Comparison of ENCODE assay signal across 21 mouse cellular contexts in genomic region chr12:111747421-111747820, GRCm38 (mm10). TPM values are rescaled to one million over a fixed set of nuclear protein-coding genes. Genes with fewer than 3 reads are reported as not detected.
A peak's percentile ranks its signal among the peaks of the same experiment; 100 is the strongest.
DNase-seq lines count a peak whose midpoint lies in the region; ATAC-seq lines count a peak whose summit lies in the region.
"Had no signal": no experiment of that assay in that cellular context is flagged by ENCODE, and none has a peak within 500 bp of the region (broad histone marks: within the 10 kb centered on the region; RNA-seq: fewer than 3 reads in every experiment).

No protein-coding gene starts in this region.

- H3K27ac ChIP-seq in heart, embryonic 10.5 days = peak overlapping the region; percentile 47; the same call in 1 of the 2 replicates
- H3K27ac ChIP-seq in intestine, embryonic 16.5 days (ENCODE audit: low read length) = no peak overlapping the region
- no peak overlapping the region for H3K27ac ChIP-seq in intestine, embryonic 15.5 days

- H3K4me1 ChIP-seq in heart, embryonic 10.5 days = peaks cover 39% of the 10 kb centered on the region
- H3K4me1 ChIP-seq in intestine, embryonic 16.5 days (ENCODE audit: control insufficient read depth, insufficient read depth, low read length) = peaks cover 18% of the 10 kb centered on the region
- H3K4me1 ChIP-seq in intestine, embryonic 15.5 days (replicated peaks) = peaks cover 23% of the 10 kb centered on the region

- DNase-seq in heart, adult 11 months = peak; percentile 91
- DNase-seq in heart, postnatal 4 days = no peak
- DNase-seq in heart, embryonic 10.5 days (ENCODE audit: low spot score) = no peak
- DNase-seq in heart, postnatal 25 days (ENCODE audit: low spot score) = no peak
- DNase-seq: adrenal gland, adult 2 months; adrenal gland, adult 8-10 months; adrenal gland, postnatal 10 days; adrenal gland, postnatal 14 days; adrenal gland, postnatal 25 days; adrenal gland, postnatal 36 days; B cell, adult 2 months; cerebellum, adult 11 months; cerebellum, adult 11-12 months; cerebellum, adult 18-20 months had no signal

- H3K9me3 ChIP-seq in heart, embryonic 10.5 days = no peaks in the 10 kb centered on the region
- no peaks in the 10 kb centered on the region for H3K9me3 ChIP-seq in intestine, embryonic 16.5 days (ENCODE audit: control insufficient read depth, low read length)
- no peaks in the 10 kb centered on the region for H3K9me3 ChIP-seq in intestine, embryonic 15.5 days
- H3K9me3 ChIP-seq: G1E had no signal

- intact Hi-C loops in heart, postnatal 25 days (cut with DNase I) = no loop called here

- H3K27me3 ChIP-seq in heart, embryonic 10.5 days (ENCODE audit: insufficient read depth, poor library complexity, severe bottlenecking) = no peaks in the 10 kb centered on the region
- H3K27me3 ChIP-seq in intestine, embryonic 16.5 days (replicated peaks; ENCODE audit: control insufficient read depth, insufficient read depth, low read length) = no peaks in the 10 kb centered on the region
- H3K27me3 ChIP-seq in intestine, embryonic 15.5 days (replicated peaks) = no peaks in the 10 kb centered on the region
- H3K27me3 ChIP-seq: CH12.LX, Patski had no signal

- no peak overlapping the region for H3K4me3 ChIP-seq in heart, embryonic 10.5 days
- H3K4me3 ChIP-seq in intestine, embryonic 16.5 days (ENCODE audit: low read length) = no peak overlapping the region
- H3K4me3 ChIP-seq in intestine, embryonic 15.5 days (replicated peaks) = no peak overlapping the region

- 78% methylated on average over 7 of the region's 7 CpGs for WGBS in heart, embryonic 10.5 days
- WGBS in intestine, embryonic 16.5 days = 79% methylated on average over 7 of the region's 7 CpGs
- 87% methylated on average over 7 of the region's 7 CpGs for WGBS in intestine, embryonic 15.5 days

- 0 out of 2 replicates have a peak overlapping the region, but pooled peaks have one; percentile 7 for H3K9ac ChIP-seq in intestine, embryonic 16.5 days (ENCODE audit: low read depth, low read length)
- no peak overlapping the region for H3K9ac ChIP-seq in intestine, embryonic 15.5 days

- no peak for ATAC-seq in intestine, embryonic 16.5 days
- ATAC-seq in intestine, embryonic 15.5 days = no peak
- ATAC-seq: activated CD4-positive, CD25-positive, alpha-beta regulatory T cell, adult 4 months; CD4-positive, CD25-positive, alpha-beta regulatory T cell, adult 4 months; Patski had no signal

- no peaks in the 10 kb centered on the region for H3K36me3 ChIP-seq in heart, embryonic 10.5 days
- H3K36me3 ChIP-seq in intestine, embryonic 16.5 days (ENCODE audit: control insufficient read depth, insufficient read depth, low read length) = no peaks in the 10 kb centered on the region
- H3K36me3 ChIP-seq in intestine, embryonic 15.5 days = no peaks in the 10 kb centered on the region

- H3K4me2 ChIP-seq in intestine, embryonic 16.5 days (ENCODE audit: low read depth, low read length) = no peak overlapping the region
- no peak overlapping the region for H3K4me2 ChIP-seq in intestine, embryonic 15.5 days (replicated peaks)

RNA-seq across cellular contexts. Expression of gene Klc1, which starts 11.2 kb away (rescaled TPM):
- 100 to 1,000 TPM; 159 to 169 TPM for total RNA-seq in heart, postnatal 4 days (2021)
- 109 and 116 TPM in 2 replicates for polyA plus RNA-seq in heart, embryonic 10.5 days (2016; fragmentation: Nextera tagmentation; extraction: Ambion mirVana)
- total RNA-seq in heart, postnatal 25 days (2021) = 10 to 100 TPM; 94.5 to 95.3 TPM
- polyA plus RNA-seq in intestine, embryonic 16.5 days (2015; fragmentation: Nextera tagmentation; extraction: Ambion mirVana) = 75.7 and 83.4 TPM in 2 replicates
- 91.1 and 92.1 TPM in 2 replicates for polyA plus RNA-seq in intestine, embryonic 15.5 days (2015; fragmentation: Nextera tagmentation; extraction: Ambion mirVana)

RNA-seq across cellular contexts. Expression of gene Apopt1, which starts 34.4 kb away (rescaled TPM):
- total RNA-seq in heart, postnatal 4 days (2021) = 10 to 100 TPM; 40.0 to 42.1 TPM
- 53.3 and 55.2 TPM in 2 replicates for polyA plus RNA-seq in heart, embryonic 10.5 days (2016; fragmentation: Nextera tagmentation; extraction: Ambion mirVana)
- total RNA-seq in heart, postnatal 25 days (2021) = 10 to 100 TPM; 32.1 to 36.4 TPM
- 56.2 and 58.2 TPM in 2 replicates for polyA plus RNA-seq in intestine, embryonic 16.5 days (2015; fragmentation: Nextera tagmentation; extraction: Ambion mirVana)
- polyA plus RNA-seq in intestine, embryonic 15.5 days (2015; fragmentation: Nextera tagmentation; extraction: Ambion mirVana) = 50.1 and 51.8 TPM in 2 replicates

RNA-seq across cellular contexts. Expression of gene Bag5, which starts 34.4 kb away (rescaled TPM):
- 10 to 100 TPM; 29.3 to 32.6 TPM for total RNA-seq in heart, postnatal 4 days (2021)
- polyA plus RNA-seq in heart, embryonic 10.5 days (2016; fragmentation: Nextera tagmentation; extraction: Ambion mirVana) = 43.7 and 47.7 TPM in 2 replicates
- 10 to 100 TPM; 19.4 to 21.2 TPM for total RNA-seq in heart, postnatal 25 days (2021)
- polyA plus RNA-seq in intestine, embryonic 16.5 days (2015; fragmentation: Nextera tagmentation; extraction: Ambion mirVana) = 43.0 and 46.2 TPM in 2 replicates
- polyA plus RNA-seq in intestine, embryonic 15.5 days (2015; fragmentation: Nextera tagmentation; extraction: Ambion mirVana) = 46.7 and 48.7 TPM in 2 replicates
